Mouse (Mus musculus) liver, embryonic 15.5 days (tissue): ENCODE measurements at regions not wholly inside any gene's neighbourhood (a gene's known extent, or its start where the extent isn't known, plus 50 kb on each side); places are given as distances from the start of the nearest gene placed in this dataset.
A peak's percentile ranks its signal among the peaks of the same experiment; 100 is the strongest.

Experiments
- ATAC-seq: fragments of 200-750 bp; cut with Nextera tagmentation; 2 replicates; pipeline ENCODE4 v1.8.0; 2017; ENCODE audit warnings: moderate number of reproducible peaks, mild to moderate bottlenecking, moderate library complexity; ENCODE audit not compliant: insufficient read depth
- H3K27ac ChIP-seq: fragments of 300-500 bp; sonication (generic); replicated peaks from 2 replicates; pipeline ENCODE4 v1.5.1; 2015; ENCODE audit warnings: mild to moderate bottlenecking, inconsistent platforms
- H3K27me3 ChIP-seq: fragments of 300-500 bp; sonication (generic); 2 replicates; pipeline ENCODE4 v1.6.1; 2015; ENCODE audit warnings: mild to moderate bottlenecking, inconsistent platforms
- H3K36me3 ChIP-seq: fragments of 300-500 bp; sonication (generic); replicated peaks from 2 replicates; pipeline ENCODE4 v1.6.1; 2015; ENCODE audit warnings: moderate library complexity, mild to moderate bottlenecking, inconsistent platforms
- H3K4me1 ChIP-seq: fragments of 300-500 bp; sonication (generic); replicated peaks from 2 replicates; pipeline ENCODE4 v1.6.1; 2015; ENCODE audit warnings: inconsistent platforms
- H3K4me2 ChIP-seq: fragments of 300-500 bp; sonication (generic); 2 replicates; pipeline ENCODE4 v1.6.1; 2015; ENCODE audit warnings: moderate library complexity, mild to moderate bottlenecking, inconsistent platforms
- H3K4me3 ChIP-seq: fragments of 300-500 bp; sonication (generic); replicated peaks from 2 replicates; pipeline ENCODE4 v1.5.1; 2015; ENCODE audit warnings: mild to moderate bottlenecking, inconsistent platforms
- H3K9ac ChIP-seq: fragments of 300-500 bp; sonication (generic); 2 replicates; pipeline ENCODE4 v1.6.1; 2015; ENCODE audit warnings: moderate library complexity, mild to moderate bottlenecking, inconsistent platforms
- H3K9me3 ChIP-seq: fragments of 300-500 bp; sonication (generic); replicated peaks from 2 replicates; pipeline ENCODE4 v1.6.1; 2016; ENCODE audit warnings: inconsistent platforms
- WGBS: fragments of 180-500 bp; shearing (Covaris S2); methylation state at CpG from one replicate; pipeline ENCODE4 v1.1.7; 2015; ENCODE audit warnings: mixed read lengths; ENCODE audit not compliant: insufficient replicate concordance; 5-methylcytosine and 5-hydroxymethylcytosine counted together

DNA sequence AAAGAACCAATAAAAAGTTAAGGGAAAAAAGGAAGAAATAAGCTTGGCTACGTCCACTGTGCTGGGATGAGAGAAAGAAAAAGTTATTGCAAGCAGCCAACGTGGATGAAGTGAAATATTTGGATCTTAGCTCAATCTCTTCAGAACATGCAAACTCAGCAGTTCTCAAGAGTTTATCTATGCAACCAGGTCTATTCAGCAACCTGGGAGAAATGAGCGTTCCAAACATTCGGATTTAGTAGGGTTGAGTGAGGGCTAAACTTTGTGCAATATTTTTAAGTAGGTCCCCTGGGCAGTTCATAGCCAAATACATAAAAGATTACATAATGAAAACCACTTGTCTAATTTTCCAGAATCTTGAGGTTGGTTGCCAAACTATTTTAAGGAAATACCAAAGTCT lies 129.0 kb upstream of the Tmem164 start:
- H3K36me3 ChIP-seq = no peaks in the 10 kb centered on the region
- ATAC-seq = no peak
- H3K4me3 ChIP-seq = no peak overlapping the region
- no peaks in the 10 kb centered on the region for H3K4me1 ChIP-seq
- H3K9me3 ChIP-seq = no peaks in the 10 kb centered on the region
- no peak overlapping the region for H3K27ac ChIP-seq
- H3K4me2 ChIP-seq = no peak overlapping the region
- H3K27me3 ChIP-seq = no peaks in the 10 kb centered on the region
- 56% methylated on average over 4 of the region's 4 CpGs for WGBS
- no peak overlapping the region for H3K9ac ChIP-seq

DNA sequence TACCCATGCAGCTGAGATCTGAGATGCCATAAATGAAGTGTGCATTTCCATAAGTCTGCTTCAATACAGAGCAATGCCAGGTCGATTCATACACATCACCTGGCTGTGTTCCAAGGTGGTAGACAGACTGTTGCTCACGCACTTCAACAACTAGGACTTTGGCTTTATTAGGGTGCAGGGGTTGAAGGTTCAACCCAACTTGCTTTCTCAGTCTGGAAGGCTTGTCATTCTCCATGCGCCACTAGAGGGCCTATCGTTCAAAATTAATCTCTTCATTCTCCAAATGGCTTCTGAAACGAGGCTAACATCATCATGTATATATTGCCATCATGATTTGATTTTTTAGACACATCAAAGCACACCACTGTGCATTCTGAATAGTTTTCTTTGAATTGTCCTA lies 127.0 kb upstream of the Tmem164 start:
- Histone ChIP-seq H3K9me3 (no peaks in the 10 kb centered on the region), H3K36me3 (no peaks in the 10 kb centered on the region), H3K9ac (no peak overlapping the region), H3K27me3 (no peaks in the 10 kb centered on the region), H3K27ac (no peak overlapping the region), H3K4me2 (no peak overlapping the region), H3K4me3 (no peak overlapping the region), H3K4me1 (no peaks in the 10 kb centered on the region)
- 12% methylated on average over 5 of the region's 5 CpGs for whole genome bisulfite sequencing
- ATAC-seq = no peak

DNA sequence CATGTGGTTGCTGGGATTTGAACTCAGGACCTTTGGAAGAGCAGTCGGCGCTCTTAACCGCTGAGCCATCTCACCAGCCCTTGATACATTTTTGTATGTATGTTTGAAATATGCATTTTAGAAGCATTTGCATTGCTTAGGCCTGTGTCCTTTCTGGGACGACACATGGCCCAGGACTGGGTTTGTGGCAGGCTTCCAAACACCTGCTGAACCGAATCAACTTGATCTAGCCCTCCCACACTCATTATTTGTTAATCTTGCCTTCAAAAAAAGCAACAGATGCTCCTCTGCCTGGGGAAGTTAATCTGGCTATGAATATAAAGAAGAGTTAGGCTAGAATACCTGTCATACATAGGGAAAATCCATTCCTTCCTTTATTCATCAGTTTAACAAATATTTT lies 123.7 kb upstream of the Tmem164 start:
- WGBS = 75% methylated on average over 5 of the region's 5 CpGs
- ATAC-seq = no peak
- H3K36me3 ChIP-seq = no peaks in the 10 kb centered on the region
- no peak overlapping the region for H3K27ac ChIP-seq
- no peak overlapping the region for H3K4me2 ChIP-seq
- H3K4me1 ChIP-seq = no peaks in the 10 kb centered on the region
- H3K9ac ChIP-seq = no peak overlapping the region
- no peak overlapping the region for H3K4me3 ChIP-seq
- H3K27me3 ChIP-seq = no peaks in the 10 kb centered on the region
- H3K9me3 ChIP-seq = no peaks in the 10 kb centered on the region

DNA sequence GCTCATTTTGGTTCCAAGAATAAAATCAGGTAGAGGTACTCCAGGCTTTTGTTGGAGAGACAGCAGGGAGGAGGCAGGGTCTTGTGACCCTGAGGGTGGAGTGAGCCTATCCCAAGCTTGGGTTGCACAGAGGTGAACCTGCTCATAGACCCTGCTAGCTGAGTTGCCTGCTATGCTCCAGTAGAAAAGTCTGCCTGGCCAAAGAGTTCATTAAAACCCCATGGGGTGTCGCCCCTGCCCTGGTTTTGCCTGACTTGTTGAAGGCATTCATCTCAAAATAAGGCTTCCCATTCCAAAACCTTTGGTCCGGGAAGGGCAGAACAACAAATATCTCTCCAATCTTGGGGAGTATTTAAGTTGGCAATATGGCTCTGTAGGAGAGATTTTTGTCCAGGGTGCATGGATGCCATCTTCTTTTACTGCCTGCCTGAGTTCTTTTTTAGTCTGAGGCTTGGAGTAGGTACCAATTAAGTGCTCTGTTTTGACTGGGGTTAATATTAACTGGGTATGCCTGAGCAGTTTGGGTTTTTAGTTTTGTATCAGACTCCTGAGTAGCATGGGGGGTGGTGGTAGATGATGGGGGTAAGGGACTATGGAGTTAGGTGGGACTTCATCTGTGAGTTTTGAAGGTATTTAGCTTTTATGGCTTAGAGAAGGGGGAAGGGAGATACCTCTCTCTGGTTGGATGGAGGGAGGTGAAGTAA lies 120.8 kb upstream of the Tmem164 start:
- no peaks in the 10 kb centered on the region for H3K4me1 ChIP-seq
- no peak overlapping the region for H3K27ac ChIP-seq
- H3K27me3 ChIP-seq = no peaks in the 10 kb centered on the region
- no peaks in the 10 kb centered on the region for H3K36me3 ChIP-seq
- no peaks in the 10 kb centered on the region for H3K9me3 ChIP-seq
- no peak for ATAC-seq
- 63% methylated on average over 2 of the region's 2 CpGs for WGBS
- H3K4me3 ChIP-seq = no peak overlapping the region
- no peak overlapping the region for H3K9ac ChIP-seq
- H3K4me2 ChIP-seq = no peak overlapping the region

DNA sequence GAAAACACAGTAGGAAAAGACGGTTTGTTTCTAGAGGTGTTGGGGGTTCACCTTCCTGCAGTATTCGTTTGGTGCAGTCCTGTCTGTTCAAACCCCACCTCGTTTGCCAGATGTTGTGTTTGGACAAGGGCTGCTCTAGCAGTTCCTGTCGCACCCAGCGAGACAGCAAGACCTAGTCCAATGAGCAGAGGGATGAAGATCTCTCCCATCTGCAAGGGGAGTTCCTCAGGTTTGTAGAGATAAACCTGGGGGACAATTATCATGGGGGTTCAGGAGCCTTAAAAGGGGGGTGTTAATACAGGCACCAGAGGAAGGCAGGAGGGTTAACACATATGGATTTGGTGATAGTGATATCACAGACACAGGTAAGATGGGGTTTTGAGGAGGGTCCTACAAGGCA lies 119.4 kb upstream of the Tmem164 start:
- no peaks in the 10 kb centered on the region for H3K4me1 ChIP-seq
- WGBS = 22% methylated on average over 5 of the region's 5 CpGs
- H3K4me3 ChIP-seq = no peak overlapping the region
- no peak overlapping the region for H3K27ac ChIP-seq
- peak; percentile 51 for ATAC-seq
- H3K9ac ChIP-seq = no peak overlapping the region
- no peaks in the 10 kb centered on the region for H3K27me3 ChIP-seq
- H3K9me3 ChIP-seq = no peaks in the 10 kb centered on the region
- no peaks in the 10 kb centered on the region for H3K36me3 ChIP-seq
- no peak overlapping the region for H3K4me2 ChIP-seq

DNA sequence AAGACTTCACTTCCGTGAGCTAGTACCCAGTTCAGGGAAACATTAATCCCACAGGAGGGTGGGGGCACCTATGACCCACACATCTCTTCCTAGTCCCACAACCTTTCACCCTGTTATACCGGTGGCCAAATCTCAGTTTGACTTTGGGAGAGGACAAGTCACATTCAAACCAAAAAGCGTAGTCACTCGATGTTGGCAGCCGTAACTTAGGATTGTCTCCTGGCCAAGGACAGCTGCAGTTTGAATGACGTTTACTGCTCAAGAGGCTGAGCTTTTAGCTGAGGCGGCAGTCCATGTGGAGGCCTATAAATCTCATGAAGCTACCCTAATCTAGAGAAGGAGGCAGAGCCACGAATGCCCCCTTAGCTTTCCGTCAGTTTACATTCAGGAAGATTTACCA lies 117.0 kb upstream of the Tmem164 start:
- Histone ChIP-seq H3K4me3 (no peak overlapping the region), H3K36me3 (no peaks in the 10 kb centered on the region), H3K4me2 (no peak overlapping the region), H3K27ac (no peak overlapping the region), H3K9me3 (no peaks in the 10 kb centered on the region), H3K9ac (no peak overlapping the region), H3K27me3 (peaks cover 3% of the 10 kb centered on the region; the same call in 1 of the 2 replicates), H3K4me1 (no peaks in the 10 kb centered on the region)
- 73% methylated on average over 9 of the region's 9 CpGs for WGBS
- ATAC-seq = no peak

DNA sequence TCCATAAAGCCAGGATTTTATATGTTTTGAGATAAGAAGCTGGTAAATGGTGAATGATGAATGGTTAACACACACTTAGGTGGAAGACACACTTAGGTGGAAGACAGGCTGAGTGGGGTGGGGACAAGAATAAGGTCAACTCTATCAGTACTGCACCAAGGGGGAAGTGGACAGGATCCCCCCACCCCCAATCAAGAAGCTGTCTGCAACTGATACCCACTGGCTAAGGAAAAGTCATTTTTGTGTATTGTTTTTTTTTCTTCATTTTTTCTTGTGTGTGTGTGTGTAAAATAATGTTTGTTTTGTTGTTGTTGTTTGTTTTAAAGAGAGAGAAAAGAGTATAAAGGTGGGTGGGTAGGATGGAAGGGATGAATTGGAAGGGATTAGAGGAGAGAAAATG lies 109.4 kb upstream of the Tmem164 start:
- Histone ChIP-seq H3K9me3 (no peaks in the 10 kb centered on the region), H3K27ac (no peak overlapping the region), H3K4me2 (no peak overlapping the region), H3K4me1 (peaks cover 11% of the 10 kb centered on the region), H3K27me3 (peaks cover 3% of the 10 kb centered on the region; the same call in 1 of the 2 replicates), H3K36me3 (no peaks in the 10 kb centered on the region), H3K4me3 (no peak overlapping the region), H3K9ac (no peak overlapping the region)
- ATAC-seq = no peak

DNA sequence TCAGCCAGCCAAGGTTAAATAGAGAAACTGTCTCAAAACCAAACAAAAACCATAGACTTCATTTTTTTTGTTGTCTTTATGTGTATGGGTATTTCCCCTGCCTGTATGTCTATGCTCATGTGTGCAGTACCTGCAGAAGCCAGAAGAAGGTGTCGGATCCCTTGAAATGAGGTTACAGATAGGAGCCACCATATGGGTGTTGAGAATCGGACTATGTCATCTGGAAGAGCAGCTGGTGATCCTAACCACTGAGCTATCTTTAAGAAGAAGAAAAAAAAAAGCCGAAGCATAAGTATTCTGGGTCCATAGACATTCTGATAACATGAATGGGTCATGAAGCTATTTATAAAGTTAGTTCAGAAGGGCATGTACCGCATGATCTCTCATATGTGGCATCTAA lies 107.2 kb upstream of the Tmem164 start:
- Histone ChIP-seq H3K4me1 (peaks cover 23% of the 10 kb centered on the region), H3K9me3 (no peaks in the 10 kb centered on the region), H3K27ac (no peak overlapping the region), H3K4me3 (no peak overlapping the region), H3K27me3 (no peaks in the 10 kb centered on the region), H3K9ac (no peak overlapping the region), H3K36me3 (no peaks in the 10 kb centered on the region), H3K4me2 (no peak overlapping the region)
- 66% methylated on average over 4 of the region's 4 CpGs for WGBS
- no peak for ATAC-seq

DNA sequence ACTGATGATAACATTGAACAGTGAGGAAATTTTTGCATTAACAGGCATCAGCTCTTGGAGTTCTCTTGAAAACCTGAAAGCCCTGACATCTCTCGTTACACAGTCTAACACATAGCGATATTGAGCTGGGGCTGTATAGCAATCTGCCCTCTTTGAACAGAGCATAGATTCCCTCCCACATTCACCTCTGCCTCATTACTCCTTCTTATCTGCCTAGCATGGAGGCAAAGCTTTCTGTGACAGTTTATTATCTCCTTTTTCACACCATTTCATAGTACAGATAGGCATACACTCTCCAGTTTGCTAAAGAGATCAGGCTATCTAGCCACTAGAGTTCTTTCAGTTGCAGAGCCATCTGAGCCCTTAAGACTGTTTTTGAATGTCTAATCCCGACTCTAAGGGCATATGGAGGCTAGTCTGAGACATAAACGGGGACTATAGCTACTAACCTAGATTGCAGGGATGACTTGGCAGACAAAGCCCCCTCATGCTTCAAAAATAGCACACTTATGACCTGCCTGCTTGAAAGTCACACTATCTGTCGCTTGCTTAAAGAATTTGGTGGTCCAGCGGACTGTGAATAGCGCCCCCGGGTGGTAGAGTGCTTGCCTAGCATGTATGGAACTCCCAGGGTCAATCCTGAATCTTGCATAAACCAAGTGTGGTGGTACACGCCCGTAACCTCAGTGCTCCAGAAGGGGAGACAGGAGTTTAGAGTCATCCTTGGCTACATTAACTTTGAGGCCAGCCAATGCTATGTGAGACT lies 106.1 kb upstream of the Tmem164 start:
- H3K27ac ChIP-seq = peak overlapping the region; percentile 45; the same call in 1 of the 2 replicates
- peak; percentile 85 for ATAC-seq
- peaks cover 23% of the 10 kb centered on the region for H3K4me1 ChIP-seq
- no peak overlapping the region for H3K9ac ChIP-seq
- peak overlapping the region; percentile 23; the same call in 1 of the 2 replicates for H3K4me2 ChIP-seq
- H3K4me3 ChIP-seq = no peak overlapping the region
- no peaks in the 10 kb centered on the region for H3K27me3 ChIP-seq
- 29% methylated on average over 10 of the region's 10 CpGs for whole genome bisulfite sequencing
- no peaks in the 10 kb centered on the region for H3K36me3 ChIP-seq
- no peaks in the 10 kb centered on the region for H3K9me3 ChIP-seq

DNA sequence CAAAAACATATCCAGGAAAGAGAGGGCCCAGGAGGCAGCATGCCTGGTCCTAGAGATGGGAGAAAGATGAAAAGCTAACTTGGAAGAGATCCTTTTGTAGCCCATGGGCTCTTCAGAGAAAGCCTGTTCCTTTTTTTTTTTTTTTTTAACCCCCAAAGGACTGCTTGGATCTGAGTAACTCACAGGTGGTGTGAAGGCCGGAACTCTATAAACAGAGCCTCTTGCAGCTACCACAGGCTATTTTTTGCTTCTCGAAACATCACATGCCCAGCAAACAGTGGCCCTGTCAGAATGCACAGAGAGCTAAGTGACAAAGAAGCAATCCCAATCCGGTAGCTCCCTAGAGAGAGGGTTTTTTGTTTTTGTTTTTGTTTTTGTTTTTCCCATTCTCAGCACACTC lies 105.1 kb upstream of the Tmem164 start:
- no peak overlapping the region for H3K9ac ChIP-seq
- H3K9me3 ChIP-seq = no peaks in the 10 kb centered on the region
- ATAC-seq = no peak
- H3K4me1 ChIP-seq = peaks cover 23% of the 10 kb centered on the region
- H3K27ac ChIP-seq = no peak overlapping the region
- H3K4me3 ChIP-seq = no peak overlapping the region
- no peaks in the 10 kb centered on the region for H3K27me3 ChIP-seq
- 63% methylated on average over 3 of the region's 3 CpGs for WGBS
- H3K4me2 ChIP-seq = no peak overlapping the region
- H3K36me3 ChIP-seq = no peaks in the 10 kb centered on the region

DNA sequence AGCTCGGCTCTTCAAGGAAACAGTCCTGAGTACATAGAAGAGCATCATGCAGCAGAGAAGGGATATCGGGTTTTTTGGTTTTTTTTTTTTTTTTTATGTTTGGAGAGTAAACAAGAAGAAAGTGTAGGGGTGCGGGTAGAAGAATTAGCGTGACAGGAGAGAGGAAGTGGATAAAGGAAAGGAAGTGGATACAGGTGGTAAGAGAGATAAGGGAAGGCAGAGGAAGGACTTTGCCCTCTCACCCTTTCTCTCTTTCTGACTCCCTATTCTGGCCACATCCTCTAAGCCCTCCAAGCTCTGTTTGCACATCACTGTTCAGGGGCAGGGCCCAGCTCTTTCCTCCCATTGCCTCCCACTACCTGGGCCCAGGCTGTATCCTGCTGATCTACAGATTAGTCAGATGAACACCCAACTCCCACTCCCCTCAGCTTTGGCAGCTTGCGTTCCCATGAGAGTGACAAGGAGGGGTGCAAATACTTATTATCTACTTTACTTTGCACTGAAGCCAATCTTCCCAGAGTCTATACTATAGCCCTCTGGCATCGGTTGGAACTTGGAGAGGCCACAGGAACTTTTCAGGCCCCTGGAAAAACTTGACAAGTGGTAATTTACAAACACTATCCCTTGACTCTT lies 103.6 kb upstream of the Tmem164 start:
- Histone ChIP-seq H3K9ac (no peak overlapping the region), H3K4me1 (peaks cover 23% of the 10 kb centered on the region), H3K36me3 (no peaks in the 10 kb centered on the region), H3K9me3 (no peaks in the 10 kb centered on the region), H3K27ac (no peak overlapping the region), H3K4me3 (no peak overlapping the region), H3K27me3 (no peaks in the 10 kb centered on the region), H3K4me2 (peak overlapping the region; percentile 20; the same call in 1 of the 2 replicates)
- ATAC-seq = peak; percentile 37; the same call in 1 of the 2 replicates
- WGBS = 14% methylated on average over 6 of the region's 6 CpGs
